Mouse (Mus musculus): Measurements from ENCODE around the gene Adamts17. TPM values are rescaled to one million over a fixed set of nuclear protein-coding genes. Genes with fewer than 3 reads are reported as not detected.

Gene Adamts17
- polyA plus RNA-seq, 1 experiment from 2014 or later: 3.7 TPM

DNA sequence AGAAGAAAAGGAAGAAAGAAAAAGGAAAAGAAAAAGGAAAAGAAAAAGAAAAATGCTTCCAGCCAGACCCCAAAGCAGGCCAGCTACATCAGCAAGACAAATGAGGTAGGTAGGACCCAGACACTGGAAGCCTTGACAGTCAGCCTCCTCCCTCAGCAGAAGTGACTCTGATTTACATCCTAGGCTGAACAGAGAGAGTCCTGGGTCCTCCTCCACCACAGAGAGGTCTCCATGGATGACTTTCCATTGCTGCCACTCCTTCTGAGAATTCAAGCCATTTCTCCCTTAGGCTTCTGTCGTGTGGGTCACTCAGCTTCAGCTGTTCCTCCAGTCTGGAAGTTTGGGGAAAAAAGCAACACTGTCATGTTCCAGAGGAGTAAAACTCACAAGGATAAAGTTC lies 28.2 kb upstream of the Adamts17 start:
- no peak for ATAC-seq (ENCODE audit: insufficient number of reproducible peaks, low FRiP score)
- Histone ChIP-seq H3K4me2 (no peak overlapping the region), H3K27ac (ENCODE audit: poor library complexity, severe bottlenecking) (no peak overlapping the region), H3K9me3 (replicated peaks) (no peaks in the 10 kb centered on the region), H3K9ac (no peak overlapping the region), H3K27me3 (replicated peaks) (0 out of 2 replicates have a peak, but pooled peaks cover 8% of the 10 kb centered on the region), H3K4me1 (replicated peaks) (no peaks in the 10 kb centered on the region), H3K36me3 (no peaks in the 10 kb centered on the region), H3K4me3 (no peak overlapping the region)
- 71% methylated on average over 1 of the region's 1 CpGs for WGBS

DNA sequence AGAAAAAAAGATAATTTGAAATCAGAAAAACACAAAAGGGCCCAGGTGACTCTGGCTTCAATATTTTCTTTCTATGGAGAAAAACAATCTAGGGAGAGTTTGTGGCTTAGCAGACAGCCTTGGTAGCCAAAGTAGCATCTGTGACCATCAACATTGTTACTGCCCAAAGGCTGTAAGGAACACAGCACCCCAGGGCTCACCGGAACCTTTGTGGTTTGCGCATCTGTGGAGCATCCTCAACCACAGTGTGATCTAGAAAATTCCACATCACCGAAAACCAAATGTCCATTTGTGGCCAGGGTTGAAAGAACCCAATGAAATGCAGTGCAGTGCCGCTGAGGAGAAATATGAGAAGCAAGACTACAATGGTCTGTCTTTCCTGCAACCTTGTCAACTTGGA lies 27.2 kb upstream of the Adamts17 start:
- H3K9me3 ChIP-seq (replicated peaks): no peaks in the 10 kb centered on the region
- no peak overlapping the region for H3K4me3 ChIP-seq
- WGBS: 88% methylated on average over 4 of the region's 4 CpGs
- no peak for ATAC-seq (ENCODE audit: insufficient number of reproducible peaks, low FRiP score)
- H3K9ac ChIP-seq: no peak overlapping the region
- 0 out of 2 replicates have a peak, but pooled peaks cover 8% of the 10 kb centered on the region for H3K27me3 ChIP-seq (replicated peaks)
- H3K36me3 ChIP-seq: no peaks in the 10 kb centered on the region
- H3K4me1 ChIP-seq (replicated peaks): no peaks in the 10 kb centered on the region
- H3K27ac ChIP-seq (ENCODE audit: poor library complexity, severe bottlenecking): no peak overlapping the region
- no peak overlapping the region for H3K4me2 ChIP-seq

DNA sequence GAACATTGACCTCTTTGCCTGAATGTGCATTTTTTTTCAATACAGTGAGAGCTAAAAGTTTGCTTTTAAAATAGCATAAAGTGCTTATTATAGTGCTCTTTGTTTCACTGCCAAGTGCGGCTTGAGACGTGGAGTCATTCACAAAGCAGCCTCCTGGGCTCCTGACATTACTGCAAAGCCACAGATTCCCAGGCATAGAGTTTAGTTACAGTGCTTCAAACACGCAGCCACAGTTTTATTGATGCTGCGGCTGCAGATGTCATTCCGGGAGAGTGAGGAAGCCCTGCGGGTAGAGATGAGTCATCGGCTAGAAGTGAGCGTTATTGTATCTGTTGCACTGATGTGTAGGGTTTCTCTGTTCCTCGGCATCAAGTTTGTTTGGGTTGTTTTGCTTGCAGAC lies 26.8 kb upstream of the Adamts17 start:
- H3K27ac ChIP-seq (ENCODE audit: poor library complexity, severe bottlenecking): no peak overlapping the region
- H3K9me3 ChIP-seq (replicated peaks): no peaks in the 10 kb centered on the region
- H3K4me1 ChIP-seq (replicated peaks): no peaks in the 10 kb centered on the region
- no peak overlapping the region for H3K9ac ChIP-seq
- H3K4me3 ChIP-seq: no peak overlapping the region
- 61% methylated on average over 9 of the region's 9 CpGs for WGBS
- H3K27me3 ChIP-seq (replicated peaks): 0 out of 2 replicates have a peak, but pooled peaks cover 8% of the 10 kb centered on the region
- H3K36me3 ChIP-seq: no peaks in the 10 kb centered on the region
- ATAC-seq (ENCODE audit: insufficient number of reproducible peaks, low FRiP score): no peak
- H3K4me2 ChIP-seq: no peak overlapping the region

DNA sequence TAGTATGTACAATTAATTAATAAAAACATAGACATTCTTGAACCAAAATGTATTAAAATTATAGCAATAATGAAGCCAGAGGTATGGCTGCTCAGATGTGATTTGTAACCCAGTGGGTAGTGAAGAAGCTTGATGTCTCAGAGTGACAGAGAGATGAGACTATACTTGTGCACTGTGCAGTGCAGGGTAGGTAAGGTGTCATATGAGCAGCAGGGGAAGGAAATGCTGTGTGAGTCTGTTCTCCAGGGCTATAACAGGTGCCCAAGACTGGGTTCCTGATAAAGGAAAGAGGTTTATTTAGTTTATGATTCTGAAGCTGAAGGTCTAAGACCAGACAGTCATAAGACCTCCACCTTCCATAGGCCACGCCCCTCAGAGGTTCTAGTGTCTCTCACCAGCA lies 26.4 kb upstream of the Adamts17 start:
- ATAC-seq (ENCODE audit: insufficient number of reproducible peaks, low FRiP score): no peak
- no peak overlapping the region for H3K27ac ChIP-seq (ENCODE audit: poor library complexity, severe bottlenecking)
- WGBS: 58% methylated on average over 1 of the region's 1 CpGs

DNA sequence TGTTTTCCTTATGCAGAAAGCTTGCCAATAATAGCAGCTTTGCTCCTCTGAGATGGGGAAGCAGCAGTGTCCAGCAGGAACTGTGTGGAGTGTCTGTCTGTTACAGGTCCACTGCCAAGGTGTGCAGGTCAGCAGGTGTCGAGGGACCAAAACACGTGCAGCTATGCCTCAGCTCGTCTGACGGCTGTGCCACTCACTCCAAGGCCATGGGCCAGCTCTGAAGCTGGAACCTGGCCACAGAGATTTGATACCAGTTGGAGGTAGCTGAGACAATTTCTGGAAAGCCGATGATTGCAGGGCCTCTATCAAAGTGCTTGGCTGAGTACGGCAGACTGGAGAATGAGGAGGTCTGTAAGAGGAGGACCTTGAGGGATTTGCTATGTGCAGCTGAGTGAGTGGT lies 24.0 kb upstream of the Adamts17 start:
- H3K4me2 ChIP-seq: no peak overlapping the region
- H3K27ac ChIP-seq (ENCODE audit: poor library complexity, severe bottlenecking): no peak overlapping the region
- no peak overlapping the region for H3K9ac ChIP-seq
- no peaks in the 10 kb centered on the region for H3K4me1 ChIP-seq (replicated peaks)
- no peak overlapping the region for H3K4me3 ChIP-seq
- H3K36me3 ChIP-seq: no peaks in the 10 kb centered on the region
- 0 out of 2 replicates have a peak, but pooled peaks cover 12% of the 10 kb centered on the region for H3K27me3 ChIP-seq (replicated peaks)
- 80% methylated on average over 6 of the region's 6 CpGs for WGBS
- no peaks in the 10 kb centered on the region for H3K9me3 ChIP-seq (replicated peaks)
- no peak for ATAC-seq (ENCODE audit: insufficient number of reproducible peaks, low FRiP score)

More for the DNA sequence above, 26.4 kb upstream of the Adamts17 start:
- Histone ChIP-seq H3K9ac (no peak overlapping the region), H3K4me2 (no peak overlapping the region), H3K9me3 (replicated peaks) (no peaks in the 10 kb centered on the region), H3K4me1 (replicated peaks) (no peaks in the 10 kb centered on the region), H3K36me3 (no peaks in the 10 kb centered on the region), H3K27me3 (replicated peaks) (0 out of 2 replicates have a peak, but pooled peaks cover 8% of the 10 kb centered on the region), H3K4me3 (no peak overlapping the region)

DNA sequence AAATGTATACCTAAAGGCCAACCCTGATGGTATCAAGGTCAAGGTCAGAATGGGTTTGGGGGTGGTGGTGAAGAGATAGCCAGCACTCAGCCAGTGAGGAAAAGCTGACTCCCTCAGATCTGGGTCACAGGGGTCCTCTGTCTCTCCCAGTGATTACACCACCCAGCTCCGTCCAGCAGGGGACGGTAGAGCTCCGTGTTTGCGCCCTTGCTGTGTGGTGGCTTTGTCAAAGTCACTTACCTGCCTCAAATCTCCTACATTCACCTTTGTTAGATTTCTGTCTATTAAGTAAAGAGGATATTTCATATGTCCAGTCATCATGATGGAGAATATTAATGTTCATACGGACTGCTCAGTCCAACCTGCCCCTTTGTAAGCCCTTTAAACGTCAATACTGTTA lies 19.5 kb upstream of the Adamts17 start:
- no peak for ATAC-seq (ENCODE audit: insufficient number of reproducible peaks, low FRiP score)
- WGBS: 22% methylated on average over 6 of the region's 6 CpGs
- Histone ChIP-seq H3K9me3 (replicated peaks) (no peaks in the 10 kb centered on the region), H3K4me1 (replicated peaks) (no peaks in the 10 kb centered on the region), H3K4me3 (no peak overlapping the region), H3K36me3 (no peaks in the 10 kb centered on the region), H3K27me3 (replicated peaks) (0 out of 2 replicates have a peak, but pooled peaks cover 6% of the 10 kb centered on the region), H3K4me2 (no peak overlapping the region), H3K27ac (ENCODE audit: poor library complexity, severe bottlenecking) (no peak overlapping the region), H3K9ac (no peak overlapping the region)

DNA sequence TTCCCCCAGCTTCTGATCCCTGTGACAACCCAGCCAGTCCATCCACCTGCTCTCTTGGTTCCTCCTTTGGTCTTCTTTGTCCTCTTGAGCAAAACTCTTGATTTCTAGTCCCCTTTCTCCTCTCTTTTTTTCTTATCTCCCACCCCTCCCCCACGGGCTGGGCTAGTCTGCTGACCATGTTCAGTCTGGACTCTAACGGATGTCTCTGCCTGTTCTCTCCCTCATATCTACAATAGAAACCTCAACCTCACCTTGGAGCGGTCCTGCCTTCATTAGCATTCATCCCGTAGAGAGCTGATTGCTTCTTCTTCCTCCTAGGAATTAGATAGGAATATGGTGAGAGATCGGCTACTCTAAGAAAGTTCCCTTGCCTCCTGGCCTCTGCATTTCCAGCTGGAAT lies 8.7 kb upstream of the Adamts17 start:
- peak overlapping the region; percentile 48 for H3K27ac ChIP-seq (ENCODE audit: poor library complexity, severe bottlenecking)
- no peaks in the 10 kb centered on the region for H3K27me3 ChIP-seq (replicated peaks)

DNA sequence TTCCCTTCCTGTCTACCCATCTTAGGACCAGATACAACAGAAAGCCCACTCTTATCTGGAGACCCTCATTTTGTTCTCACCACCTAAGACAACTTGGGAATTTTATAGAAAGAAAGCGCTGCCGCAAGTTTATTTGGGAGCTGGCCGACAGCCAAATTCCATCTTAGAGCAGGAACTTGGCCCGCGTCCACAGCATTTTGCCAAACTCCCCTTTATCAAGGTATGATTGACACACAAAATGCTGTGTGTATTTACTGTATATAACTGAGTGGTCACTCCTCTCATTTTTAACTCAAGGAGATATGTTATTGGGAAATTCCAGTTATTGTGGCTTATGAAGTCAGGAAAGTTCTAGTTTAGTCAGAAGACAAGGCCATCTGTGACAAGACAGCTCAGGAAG lies 8.2 kb upstream of the Adamts17 start:
- Histone ChIP-seq H3K9ac (no peak overlapping the region), H3K9me3 (replicated peaks) (no peaks in the 10 kb centered on the region), H3K36me3 (no peaks in the 10 kb centered on the region), H3K27ac (ENCODE audit: poor library complexity, severe bottlenecking) (peak overlapping the region; percentile 48), H3K4me2 (peak overlapping the region; percentile 50), H3K4me3 (no peak overlapping the region), H3K4me1 (replicated peaks) (peaks cover 61% of the 10 kb centered on the region), H3K27me3 (replicated peaks) (no peaks in the 10 kb centered on the region)
- no peak for ATAC-seq (ENCODE audit: insufficient number of reproducible peaks, low FRiP score)
- WGBS: 11% methylated on average over 5 of the region's 5 CpGs

More for the DNA sequence above, 8.7 kb upstream of the Adamts17 start:
- 20% methylated on average over 5 of the region's 5 CpGs for WGBS
- no peak overlapping the region for H3K4me3 ChIP-seq
- H3K4me2 ChIP-seq: peak overlapping the region; percentile 50
- peaks cover 61% of the 10 kb centered on the region for H3K4me1 ChIP-seq (replicated peaks)
- no peaks in the 10 kb centered on the region for H3K36me3 ChIP-seq
- H3K9ac ChIP-seq: no peak overlapping the region
- H3K9me3 ChIP-seq (replicated peaks): no peaks in the 10 kb centered on the region
- ATAC-seq (ENCODE audit: insufficient number of reproducible peaks, low FRiP score): no peak

DNA sequence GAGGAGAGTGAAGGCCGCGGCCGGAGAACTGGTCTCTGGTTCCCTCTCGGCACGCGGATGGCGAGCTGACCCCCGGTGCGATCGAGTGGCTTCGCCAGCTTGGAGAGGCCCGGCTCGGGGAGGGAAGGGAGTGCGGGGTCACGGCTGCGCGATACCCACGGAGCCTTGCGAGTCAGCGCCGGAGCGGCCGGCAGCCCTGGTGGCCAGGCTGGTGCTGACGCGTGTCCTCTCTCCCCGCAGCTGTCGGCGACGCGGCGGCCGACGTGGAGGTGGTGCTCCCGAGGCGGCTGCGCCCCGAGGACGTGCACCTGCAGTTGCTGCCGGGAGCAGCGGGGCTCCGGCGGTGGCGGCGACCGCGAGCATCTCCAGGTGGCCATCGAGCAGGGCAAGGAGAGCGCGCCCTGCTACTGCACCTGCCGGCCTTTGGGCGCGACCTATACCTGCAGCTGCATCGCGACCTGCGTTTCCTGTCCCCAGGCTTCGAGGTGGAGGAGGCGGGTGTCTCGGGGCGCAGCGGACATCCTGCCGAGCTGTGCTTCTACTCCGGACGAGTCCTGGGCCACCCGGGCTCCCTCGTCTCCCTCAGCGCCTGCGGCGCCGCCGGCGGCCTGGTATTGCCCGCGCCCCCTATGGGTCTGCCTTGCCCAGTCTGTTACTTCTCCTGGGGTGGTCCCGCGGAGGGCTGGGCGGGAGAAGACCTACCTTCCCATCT lies 629 bp downstream of the Adamts17 start:
- Histone ChIP-seq H3K4me2 (peak overlapping the region; percentile 96), H3K27me3 (replicated peaks) (peaks cover 17% of the 10 kb centered on the region), H3K36me3 (no peaks in the 10 kb centered on the region), H3K9ac (peak overlapping the region; percentile 69), H3K4me1 (replicated peaks) (peaks cover 20% of the 10 kb centered on the region), H3K27ac (ENCODE audit: poor library complexity, severe bottlenecking) (no peak overlapping the region), H3K9me3 (replicated peaks) (no peaks in the 10 kb centered on the region), H3K4me3 (peak overlapping the region; percentile 59)
- ATAC-seq (ENCODE audit: insufficient number of reproducible peaks, low FRiP score): peak; percentile 38
- WGBS: under 1% methylated on average over 75 of the region's 76 CpGs

DNA sequence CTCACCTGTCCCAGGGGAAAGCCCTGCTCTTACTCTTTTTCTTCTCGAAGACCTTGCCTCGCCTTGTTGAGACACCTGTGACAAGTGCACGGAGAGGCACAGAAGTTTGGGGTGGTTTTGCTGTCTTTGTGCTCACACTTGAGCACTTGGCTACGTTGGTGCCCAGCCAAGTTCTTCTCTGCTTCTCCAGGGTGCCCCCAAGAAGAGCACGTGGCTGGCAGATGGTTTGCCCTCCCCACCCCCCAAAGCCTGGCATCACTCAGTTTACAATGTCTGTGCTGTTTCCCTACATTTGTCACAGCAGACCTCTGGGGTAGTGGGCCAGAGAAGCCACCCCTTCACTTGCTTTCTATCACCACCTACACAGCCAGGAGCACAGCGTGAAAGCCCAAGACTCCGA lies 1.6 kb downstream of the Adamts17 start:
- WGBS: 76% methylated on average over 7 of the region's 7 CpGs
- H3K4me1 ChIP-seq (replicated peaks): peaks cover 17% of the 10 kb centered on the region
- H3K36me3 ChIP-seq: no peaks in the 10 kb centered on the region
- H3K9ac ChIP-seq: no peak overlapping the region
- peak overlapping the region; percentile 96 for H3K4me2 ChIP-seq
- H3K27ac ChIP-seq (ENCODE audit: poor library complexity, severe bottlenecking): no peak overlapping the region
- H3K9me3 ChIP-seq (replicated peaks): no peaks in the 10 kb centered on the region
- no peak for ATAC-seq (ENCODE audit: insufficient number of reproducible peaks, low FRiP score)
- peaks cover 17% of the 10 kb centered on the region for H3K27me3 ChIP-seq (replicated peaks)
- H3K4me3 ChIP-seq: peak overlapping the region; percentile 59

DNA sequence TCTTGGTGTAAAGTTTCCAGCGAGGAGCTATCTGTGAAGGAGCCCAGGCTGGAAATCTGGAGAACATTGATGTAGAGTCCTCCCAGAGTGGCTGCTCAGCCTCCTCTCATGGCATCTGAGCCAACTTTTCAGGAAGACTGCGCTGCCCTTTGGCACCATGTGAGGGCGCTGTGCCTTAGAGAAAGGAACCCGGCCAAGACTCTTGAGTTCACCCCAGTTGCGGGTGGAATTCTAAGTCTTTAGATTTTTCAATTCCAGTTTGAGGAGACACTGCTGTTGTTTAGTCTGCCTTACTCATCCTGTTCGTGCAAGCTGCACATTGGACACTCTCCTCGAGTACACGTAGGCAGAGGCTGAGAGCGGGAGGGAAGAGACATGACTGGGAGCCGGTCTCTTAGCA lies 2.5 kb downstream of the Adamts17 start:
- Histone ChIP-seq H3K4me1 (replicated peaks) (peaks cover 17% of the 10 kb centered on the region), H3K36me3 (no peaks in the 10 kb centered on the region), H3K27ac (ENCODE audit: poor library complexity, severe bottlenecking) (no peak overlapping the region), H3K9me3 (replicated peaks) (no peaks in the 10 kb centered on the region), H3K4me3 (no peak overlapping the region), H3K27me3 (replicated peaks) (peaks cover 17% of the 10 kb centered on the region), H3K4me2 (no peak overlapping the region), H3K9ac (no peak overlapping the region)
- 43% methylated on average over 10 of the region's 10 CpGs for WGBS
- ATAC-seq (ENCODE audit: insufficient number of reproducible peaks, low FRiP score): no peak

DNA sequence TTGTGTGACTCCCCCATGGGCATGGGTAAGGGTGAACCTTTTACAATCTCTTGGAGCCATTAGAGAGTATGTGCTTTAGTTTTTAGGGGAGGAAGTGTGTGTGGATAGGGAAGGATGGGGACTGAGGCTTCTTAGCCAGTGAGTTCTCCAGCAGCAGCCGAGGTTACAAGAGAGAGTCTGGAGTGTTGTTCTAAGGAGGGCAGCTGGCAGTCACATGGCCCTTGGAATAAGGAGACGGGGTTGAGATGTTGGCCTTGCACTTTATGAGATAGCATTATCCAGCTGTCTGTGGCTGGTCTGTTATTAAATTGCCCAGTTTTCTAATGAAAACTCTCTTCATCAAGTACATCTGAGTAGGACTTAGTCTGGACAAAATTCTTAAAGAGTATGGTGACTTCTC lies 4.3 kb downstream of the Adamts17 start:
- Histone ChIP-seq H3K27ac (ENCODE audit: poor library complexity, severe bottlenecking) (no peak overlapping the region), H3K9me3 (replicated peaks) (no peaks in the 10 kb centered on the region), H3K4me2 (no peak overlapping the region), H3K4me1 (replicated peaks) (peaks cover 17% of the 10 kb centered on the region), H3K4me3 (no peak overlapping the region), H3K27me3 (replicated peaks) (peaks cover 17% of the 10 kb centered on the region), H3K9ac (no peak overlapping the region), H3K36me3 (no peaks in the 10 kb centered on the region)
- ATAC-seq (ENCODE audit: insufficient number of reproducible peaks, low FRiP score): no peak
- 52% methylated on average over 2 of the region's 2 CpGs for WGBS
